Mouse (Mus musculus) cerebral cortex, adult 2 months (tissue): ENCODE data around the gene Ninl.

Source experiments
- WGBS: fragments of 180-500 bp; shearing (Covaris S2); methylation state at CpG from one replicate; pipeline ENCODE4 v1.1.7; 2018; 5-methylcytosine and 5-hydroxymethylcytosine counted together

Ninl gene

GRCm38 (mm10) chr2:150902347-150902746 lies 136.8 kb downstream of the Ninl start:
- WGBS = 59% methylated on average over 8 of the region's 8 CpGs

GRCm38 (mm10) chr2:150900341-150900740 lies 138.8 kb downstream of the Ninl start:
- WGBS = 88% methylated on average over 6 of the region's 6 CpGs

- WGBS = 66% methylated on average over 7 of the region's 7 CpGs
Observed at GRCm38 (mm10) chr2:150895691-150896252, 143.4 kb downstream of the Ninl start.

- whole genome bisulfite sequencing = 75% methylated on average over 2 of the region's 2 CpGs
Observed at GRCm38 (mm10) chr2:150894617-150895267, 144.4 kb downstream of the Ninl start.

DNA sequence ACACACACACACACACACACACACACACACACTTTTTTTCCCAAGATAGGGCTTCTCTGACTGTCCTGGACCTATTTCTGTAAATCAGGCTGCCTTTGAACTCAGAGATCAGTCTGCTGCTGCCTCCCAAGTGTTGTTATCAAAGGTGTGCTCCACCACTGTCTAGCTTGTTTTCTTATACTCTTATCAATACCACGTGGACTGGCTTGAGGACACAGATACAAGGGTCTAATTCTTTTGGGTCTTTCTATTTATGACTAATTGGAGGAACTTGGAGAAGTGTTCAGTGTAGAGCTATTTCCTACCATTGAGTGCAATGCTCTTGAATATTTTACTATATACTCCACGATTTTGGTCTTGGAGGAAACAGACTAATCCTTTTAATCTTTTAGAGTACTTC lies 151.8 kb downstream of the Ninl start:
- WGBS = 66% methylated on average over 2 of the region's 2 CpGs

GRCm38 (mm10) chr2:150885814-150886213 lies 153.4 kb downstream of the Ninl start:
- WGBS = 85% methylated on average over 1 of the region's 1 CpGs

DNA sequence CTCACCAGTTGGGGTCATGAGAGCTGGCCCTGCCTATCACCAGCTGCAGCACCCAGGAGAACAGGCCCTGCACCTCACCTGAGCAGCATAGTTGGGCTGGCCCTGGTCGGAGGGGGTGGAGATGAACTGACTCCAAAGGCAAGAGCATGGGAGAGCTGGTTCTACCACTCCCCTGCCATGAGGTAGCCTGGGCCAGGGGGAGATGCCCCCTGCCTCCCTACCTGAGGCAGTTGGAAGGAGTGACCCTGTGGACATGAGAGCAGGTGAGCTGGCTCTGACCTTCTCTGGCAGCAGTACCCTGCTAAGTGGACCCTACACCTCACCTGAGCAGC lies 154.4 kb downstream of the Ninl start:
- 95% methylated on average over 1 of the region's 1 CpGs for WGBS
